Mouse (Mus musculus) heart, postnatal 0 days (tissue): ENCODE results near the gene Pgp.

Experiments
- CTCF ChIP-seq: IDR thresholded peaks from 2 replicates; pipeline ENCODE4 v1.5.1; 2016; ENCODE audit warnings: antibody characterized with exemption, control low read depth, low read depth
- EP300 ChIP-seq: IDR thresholded peaks from 2 replicates; pipeline ENCODE4 v1.6.1; 2016; ENCODE audit warnings: antibody characterized with exemption, low read depth

DNA sequence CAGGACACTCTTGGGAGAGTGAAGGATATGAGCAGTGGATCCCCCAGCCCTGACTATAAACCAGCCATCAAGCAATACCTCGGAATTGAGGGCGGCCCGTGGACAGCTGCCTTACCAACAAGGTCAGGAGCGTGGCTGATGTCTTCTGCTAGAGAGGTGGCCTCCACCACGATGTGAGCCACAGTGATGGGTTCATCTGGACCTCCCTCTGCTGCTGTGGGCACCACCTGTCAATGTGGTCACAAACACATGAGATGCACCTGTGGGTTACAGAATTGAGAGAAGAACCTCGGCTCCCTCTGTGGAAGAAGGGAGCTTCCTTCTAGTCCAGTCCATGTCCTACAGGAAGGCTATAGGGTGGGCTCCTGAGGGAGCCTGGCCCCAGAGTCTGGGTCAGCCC lies 20.7 kb upstream of the Pgp start:
- no peak for TF ChIP-seq CTCF
- TF ChIP-seq EP300: no peak
